Mouse (Mus musculus) megakaryocyte progenitor cell, adult 5-6 weeks (primary cell): ENCODE results near the gene Hist1h4m. TPM values are rescaled to one million over a fixed set of nuclear protein-coding genes. Genes with fewer than 3 reads are reported as not detected.
A peak's percentile ranks its signal among the peaks of the same experiment; 100 is the strongest.

Experiments
- ATAC-seq: replicated peaks from 2 replicates; pipeline ENCODE4 v1.8.0; 2016; ENCODE audit warnings: mild to moderate bottlenecking, moderate TSS enrichment, inconsistent platforms; ENCODE audit not compliant: poor library complexity
- total RNA-seq, 2 experiments: library from RNA; stranded (forward) in 1 of 2; stranded (reverse) in 1 of 2; fragments of 157-497, 149-512 nt in 1 of 2; fragments of 200-1000 nt in 1 of 2; gene quantifications; 2 replicates each; pipeline versions ENCODE4 v1.2.3 to v1.2.4; 2015 to 2017

Gene Hist1h4m
- 53.3 and 56.3 TPM in 2 replicates for total RNA-seq (2015)
- 2,437 and 3,070 TPM in 2 replicates for total RNA-seq (2017)

DNA sequence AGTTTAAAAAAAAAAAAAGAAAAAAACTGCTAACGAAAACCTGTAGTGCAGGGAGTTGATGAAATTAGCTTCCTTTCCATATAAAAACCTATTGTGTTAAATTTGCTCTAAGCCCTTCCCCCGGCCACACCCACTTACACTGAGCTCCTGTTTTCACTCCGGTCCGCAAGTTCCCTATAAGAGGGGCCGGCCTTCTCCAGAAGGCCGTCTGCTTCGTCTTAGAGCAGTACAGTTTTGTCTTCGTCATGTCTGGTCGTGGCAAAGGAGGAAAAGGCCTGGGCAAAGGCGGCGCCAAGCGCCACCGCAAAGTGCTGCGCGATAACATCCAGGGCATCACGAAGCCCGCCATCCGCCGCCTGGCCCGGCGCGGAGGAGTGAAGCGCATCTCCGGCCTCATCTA, at the start of gene Hist1h4m:
TSS of gene Hist1h4m (plus strand) at position 208 of the 400 bp plus-strand sequence.
- ATAC-seq: peak; percentile 52

DNA sequence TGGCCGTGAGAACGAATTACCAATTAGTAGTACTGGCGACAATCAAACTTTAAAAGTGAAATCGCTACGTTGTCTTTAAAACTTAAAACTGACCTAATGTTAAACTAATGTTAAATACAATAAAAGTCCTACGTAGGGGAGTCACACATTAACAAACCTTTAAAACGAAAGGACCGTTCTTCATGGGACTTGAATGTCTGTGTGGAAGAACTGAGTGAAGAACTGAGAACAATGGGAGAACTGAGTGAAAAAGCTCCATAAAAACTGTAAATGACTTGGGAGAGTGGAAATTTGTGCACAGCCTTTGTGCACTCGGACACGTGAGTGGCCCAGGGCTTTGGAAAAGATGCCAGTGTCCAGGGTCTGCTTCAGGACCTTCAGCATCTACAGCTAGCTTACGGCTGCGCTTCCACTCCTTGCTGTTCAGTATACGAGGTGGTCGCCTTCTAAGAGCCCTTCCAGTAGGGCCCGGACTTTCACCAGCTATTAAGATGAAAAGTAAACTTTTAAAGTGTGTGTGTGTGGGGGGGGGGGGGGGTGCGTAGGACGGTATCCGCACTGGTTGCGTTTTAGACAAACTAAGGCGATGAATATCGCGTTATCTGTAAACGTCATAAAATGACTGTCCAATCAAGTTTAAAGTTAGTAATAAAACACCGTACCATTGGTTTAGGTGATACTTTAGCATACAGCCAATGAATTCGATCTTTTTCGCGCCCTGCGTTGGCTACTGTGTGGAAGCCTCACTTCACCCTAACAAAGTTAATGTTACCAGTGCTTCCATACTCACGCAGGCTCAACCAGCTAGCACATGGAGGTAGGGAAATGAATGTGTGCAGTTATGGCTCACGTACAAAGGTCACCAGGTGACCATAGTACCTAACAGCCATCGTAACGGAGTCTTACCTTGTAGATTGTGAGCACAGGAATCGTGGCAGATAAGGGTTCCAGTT, 32.5 kb upstream of the Hist1h4m start:
- peak; percentile 47 for ATAC-seq

- peak; percentile 56 for ATAC-seq
These were observed 31.5 kb upstream of the Hist1h4m start, which contains the start of gene Hist1h1b for GRCm38 (mm10) chr13:21779767-21780731. Hist1h1b (minus strand) TSS chr13:21780625.

GRCm38 (mm10) chr13:21781021-21781555, 30.5 kb upstream of the Hist1h4m start:
- ATAC-seq: no peak

DNA sequence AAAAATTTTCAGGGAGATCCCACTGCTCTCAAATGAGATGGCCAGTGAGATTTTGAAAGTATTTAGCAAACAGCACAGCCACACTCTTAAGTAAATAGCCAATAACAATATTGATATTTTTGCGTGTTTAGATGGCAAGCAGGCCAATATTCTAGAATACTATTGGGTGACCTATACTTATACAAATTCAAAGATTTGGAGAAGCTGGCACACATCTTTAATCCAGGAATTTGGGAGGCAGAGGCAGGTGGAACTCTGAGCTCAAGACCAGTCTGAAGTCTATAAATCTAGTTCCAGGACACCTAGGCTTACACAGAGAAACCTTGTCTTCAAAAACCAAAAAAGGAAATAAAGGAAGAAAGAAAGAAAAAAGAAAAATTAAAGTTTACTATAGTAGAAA, 29.9 kb upstream of the Hist1h4m start:
- no peak for ATAC-seq

GRCm38 (mm10) chr13:21782361-21783254, 28.9 kb upstream of the Hist1h4m start:
- ATAC-seq: peak; percentile 1; the same call in 1 of the 2 replicates

DNA sequence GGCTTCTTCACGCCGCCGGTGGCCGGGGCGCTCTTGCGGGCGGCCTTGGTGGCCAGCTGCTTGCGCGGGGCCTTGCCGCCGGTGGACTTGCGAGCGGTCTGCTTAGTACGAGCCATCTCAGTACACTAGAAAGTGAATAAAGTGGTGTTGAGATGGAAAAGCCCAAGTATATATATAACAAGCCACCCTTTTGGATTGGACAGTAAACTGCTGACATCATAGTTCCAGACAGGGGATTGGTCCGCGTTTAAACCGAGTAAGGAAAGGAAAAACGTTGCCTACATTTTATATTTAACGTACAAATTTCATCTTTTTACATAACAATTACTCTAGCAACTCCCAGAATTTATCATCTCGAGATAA, 28.3 kb upstream of the Hist1h4m start, which contains the start of gene Hist1h3i:
TSS of gene Hist1h3i (minus strand) at position 116 of the 363 bp plus-strand sequence.
- peak; percentile 23 for ATAC-seq

- no peak for ATAC-seq
These were observed 27.8 kb upstream of the Hist1h4m start for GRCm38 (mm10) chr13:21783734-21784161.

DNA sequence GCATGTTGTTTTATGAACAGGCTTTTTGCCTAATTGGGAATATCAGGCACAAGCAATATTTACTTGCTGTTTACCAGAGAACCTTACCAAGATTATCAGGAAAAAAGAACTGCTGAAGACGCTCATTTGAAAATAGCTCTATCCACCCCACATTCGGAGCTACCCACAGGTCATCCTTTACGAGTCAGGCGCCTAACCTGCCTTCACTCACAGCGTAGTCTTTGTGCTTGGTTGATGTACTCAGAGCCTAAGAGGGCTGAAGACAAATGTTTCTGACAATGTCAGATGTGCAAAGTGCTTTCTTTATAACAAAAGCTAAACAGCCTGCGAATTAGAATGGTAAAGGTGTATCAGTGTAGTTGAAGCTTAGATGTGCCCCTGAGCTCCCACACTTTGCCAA, 27.2 kb upstream of the Hist1h4m start:
- no peak for ATAC-seq

- no peak for ATAC-seq
These were observed 25.2 kb upstream of the Hist1h4m start for GRCm38 (mm10) chr13:21786189-21786898.

- ATAC-seq: peak; percentile 76
These were observed 24.5 kb upstream of the Hist1h4m start, which contains the start of the genes Hist1h2an and Hist1h2bp for GRCm38 (mm10) chr13:21786899-21787629. Hist1h2an (minus strand) TSS chr13:21787218. Hist1h2bp (plus strand) TSS chr13:21787461.

- ATAC-seq: no peak
These were observed 23.6 kb upstream of the Hist1h4m start for GRCm38 (mm10) chr13:21787760-21788593.

DNA sequence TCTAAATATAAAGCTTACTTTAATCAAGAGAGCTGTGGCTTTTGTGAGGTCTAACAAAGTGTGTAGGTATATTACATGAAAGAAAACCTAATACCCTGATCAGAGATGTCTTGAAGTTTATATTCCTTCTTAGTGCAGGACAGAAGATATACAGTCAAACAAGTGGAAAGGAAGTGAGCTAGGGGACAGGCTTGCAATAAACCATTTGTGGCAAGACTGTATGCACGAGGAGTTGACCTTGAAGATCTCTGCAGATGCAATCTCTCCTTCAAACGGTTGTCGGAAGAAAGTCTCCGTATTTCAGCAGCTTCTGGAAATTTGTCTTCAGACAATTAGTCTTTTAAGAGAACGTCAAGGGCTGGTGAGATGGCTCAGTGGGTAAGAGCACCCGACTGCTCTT, 21.6 kb upstream of the Hist1h4m start:
- no peak for ATAC-seq

GRCm38 (mm10) chr13:21790601-21791283, 20.8 kb upstream of the Hist1h4m start:
- no peak for ATAC-seq

- ATAC-seq: no peak
These were observed 16.0 kb upstream of the Hist1h4m start for GRCm38 (mm10) chr13:21795584-21795983.

DNA sequence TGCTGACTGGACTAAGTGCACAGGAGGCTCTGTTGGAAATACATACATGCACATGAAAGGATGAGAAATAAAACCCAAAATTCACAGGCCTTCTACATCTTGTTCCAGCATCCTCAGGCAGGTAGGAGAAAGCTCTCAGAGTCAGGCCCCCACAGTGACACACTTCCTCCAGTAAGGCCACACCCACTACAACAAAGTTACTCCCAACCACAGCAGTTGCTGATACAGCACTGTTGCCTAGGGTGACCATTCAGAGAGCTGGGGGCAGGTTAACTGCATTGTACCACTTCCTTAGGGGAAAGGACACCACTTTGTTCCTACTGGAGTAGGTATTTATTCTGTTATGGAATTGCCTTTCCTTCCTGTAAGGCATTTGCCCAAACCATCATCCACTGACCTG, 14.4 kb upstream of the Hist1h4m start:
- peak; percentile 98 for ATAC-seq

DNA sequence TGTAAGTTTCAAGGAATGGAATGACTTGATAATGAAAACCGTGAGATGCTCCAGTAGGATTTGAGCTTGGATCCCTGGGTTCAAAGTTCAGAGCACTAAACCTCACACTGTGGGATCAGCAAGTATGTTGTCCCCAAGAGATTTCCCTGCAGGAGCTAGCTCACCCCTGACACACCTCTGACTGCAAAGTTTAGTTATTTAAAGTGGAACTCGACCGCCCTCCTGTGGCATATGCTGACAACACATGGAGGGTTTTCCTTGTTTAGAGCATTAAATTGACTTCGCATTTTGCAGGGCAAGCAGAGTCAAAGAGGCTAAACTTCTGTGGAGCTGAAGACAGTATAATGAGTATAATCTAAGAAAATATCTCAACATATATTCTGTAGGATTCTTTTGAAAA, 8.5 kb upstream of the Hist1h4m start:
- ATAC-seq: peak; percentile 99
